Mouse (Mus musculus) embryonic fibroblast, embryonic 13.5 days (primary cell): Measurements from ENCODE around the gene Ptch2.
A peak's percentile ranks its signal among the peaks of the same experiment; 100 is the strongest.

ENCODE experiments used
- CTCF ChIP-seq: IDR thresholded peaks from 2 replicates; pipeline ENCODE4 v1.5.1; 2011; ENCODE audit warnings: mild to moderate bottlenecking, control low read depth, low read length, moderate library complexity, borderline replicate concordance; ENCODE audit not compliant: insufficient read depth
- POLR2A ChIP-seq: IDR thresholded peaks from 2 replicates; pipeline ENCODE4 v1.6.1; 2011; ENCODE audit warnings: low read depth, mild to moderate bottlenecking, control low read depth, low read length, moderate library complexity

- no peak for TF ChIP-seq CTCF
- peak; percentile 46 for TF ChIP-seq POLR2A
These were observed 53.7 kb downstream of the Ptch2 start for GRCm38 (mm10) chr4:117149291-117150211.
